Mouse (Mus musculus): ENCODE data around the gene Tub.

Gene Tub

DNA sequence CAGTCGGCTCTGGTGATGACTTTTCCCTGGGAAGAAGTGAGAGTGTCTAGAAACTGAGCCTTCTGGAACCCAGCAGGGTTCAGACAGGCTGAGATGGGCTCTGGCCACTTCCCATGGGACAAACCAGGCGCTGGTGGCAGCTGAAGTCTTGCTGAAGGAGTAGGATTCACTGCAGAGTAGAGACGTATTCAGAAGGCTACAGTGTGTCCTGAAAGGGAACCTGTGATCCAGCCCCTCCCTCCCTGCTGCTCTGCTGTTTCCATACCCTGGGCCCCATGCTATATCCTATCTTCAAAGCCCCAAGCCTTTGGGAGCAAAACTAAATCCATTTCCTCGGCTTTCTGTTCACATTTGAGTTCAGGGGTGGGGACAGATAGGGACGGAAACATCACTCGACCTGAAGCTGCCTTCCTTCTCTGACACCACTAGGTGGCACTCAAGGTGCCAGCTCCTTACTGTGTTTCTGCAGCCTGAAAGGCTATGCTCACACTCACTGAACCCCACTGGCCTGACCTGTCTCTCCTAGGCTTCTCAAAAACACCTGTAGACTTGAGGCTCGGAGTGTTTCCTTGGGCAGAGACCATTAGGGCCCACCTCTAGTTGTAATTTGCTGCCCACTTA is 16.7 kb downstream of the Tub start:
- in situ Hi-C loops (cut with MboI; ENCODE audit: low pct_unique_long_range_greater_than_20kb in 1 of 2, low sequenced_read_pairs in 2 of 2, unreplicated experiment in 1 of 2), result no loop called here

GRCm38 (mm10) chr7:108968201-108968600 is 18.1 kb downstream of the Tub start:
- in situ Hi-C loops (cut with MboI; ENCODE audit: low pct_unique_long_range_greater_than_20kb in 1 of 2, low sequenced_read_pairs in 2 of 2, unreplicated experiment in 1 of 2), result no loop called here

DNA sequence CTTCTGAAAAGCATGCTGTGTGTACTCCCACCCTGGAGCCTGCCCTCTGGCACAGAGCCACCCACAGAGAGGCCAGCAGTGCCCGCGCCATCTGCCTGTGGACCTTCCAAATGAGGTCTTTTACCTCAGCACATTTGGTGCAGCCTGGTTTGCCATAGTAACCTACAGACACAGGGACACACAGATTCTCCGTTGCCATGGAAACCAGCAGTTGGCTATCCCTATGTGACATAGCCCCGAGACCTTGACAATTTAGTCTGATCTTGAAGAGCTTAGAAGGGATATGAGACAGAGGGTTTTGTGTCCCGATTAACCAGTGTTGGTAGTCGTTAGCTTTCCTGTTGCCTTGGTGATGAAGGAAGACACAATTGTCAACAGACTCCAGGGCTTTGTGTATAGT is 22.1 kb downstream of the Tub start:
- in situ Hi-C loops (cut with MboI; ENCODE audit: low pct_unique_long_range_greater_than_20kb in 1 of 2, low sequenced_read_pairs in 2 of 2, unreplicated experiment in 1 of 2), result no loop called here

DNA sequence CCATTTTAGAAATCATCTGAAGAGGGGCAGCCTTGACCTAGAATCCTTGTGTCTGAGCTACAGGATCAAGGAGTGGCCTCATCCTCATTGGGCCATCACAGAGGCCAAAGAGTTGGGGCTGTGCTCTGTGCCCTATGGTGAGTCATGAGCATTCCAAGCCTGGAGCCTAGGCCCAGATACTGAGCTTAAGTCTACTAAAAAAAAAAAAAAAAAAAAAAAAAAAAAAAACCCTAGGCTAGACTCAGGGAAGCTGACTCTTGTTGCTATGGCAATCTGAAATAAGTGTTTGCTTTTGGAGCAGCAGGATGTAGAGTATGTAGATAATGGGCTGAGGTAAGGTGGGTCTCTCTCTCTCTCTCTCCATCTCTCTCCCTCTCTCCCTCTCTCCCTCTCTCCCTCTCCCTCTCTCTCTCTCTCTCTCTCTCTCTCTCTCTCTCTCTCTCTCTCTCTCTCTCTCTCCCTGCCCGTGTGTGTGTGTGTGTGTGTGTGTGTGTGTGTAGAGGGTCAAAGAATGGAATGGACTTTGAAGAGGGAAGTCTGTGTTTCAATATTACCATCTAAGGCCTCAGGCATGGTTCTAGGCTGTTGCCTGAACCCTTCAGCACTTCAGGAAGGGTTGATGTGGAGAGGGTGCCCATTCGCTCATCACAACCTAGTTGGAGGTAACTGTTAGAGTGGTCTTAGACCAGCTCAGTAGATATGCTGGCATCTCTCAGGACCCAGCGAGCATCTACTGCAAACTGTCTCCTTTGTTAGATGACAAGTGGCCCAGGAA is 36.0 kb downstream of the Tub start:
- in situ Hi-C loops (cut with MboI; ENCODE audit: low pct_unique_long_range_greater_than_20kb in 1 of 2, low sequenced_read_pairs in 2 of 2, unreplicated experiment in 1 of 2), result no loop called here

DNA sequence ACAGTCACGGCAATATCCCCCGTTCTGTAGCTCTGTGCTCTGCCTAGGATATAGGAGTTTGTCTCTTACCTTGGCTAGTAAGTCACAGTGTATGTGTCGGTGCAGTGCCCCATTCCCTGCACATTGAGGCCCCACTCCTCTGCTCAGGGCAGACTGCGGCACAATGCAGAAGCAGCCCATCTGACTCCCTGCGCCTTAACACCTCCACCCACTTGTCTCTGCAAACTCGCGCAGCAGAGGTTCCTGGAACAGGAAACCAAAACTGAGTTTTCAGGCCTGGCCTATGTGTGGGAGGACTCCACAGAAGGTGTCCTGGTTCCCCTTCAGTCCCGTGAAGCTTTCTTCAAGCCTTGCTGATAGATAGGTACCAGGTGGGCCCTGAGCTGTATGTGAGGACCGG is 41.1 kb downstream of the Tub start:
- in situ Hi-C loops (cut with MboI; ENCODE audit: low pct_unique_long_range_greater_than_20kb in 1 of 2, low sequenced_read_pairs in 2 of 2, unreplicated experiment in 1 of 2), result no loop called here

DNA sequence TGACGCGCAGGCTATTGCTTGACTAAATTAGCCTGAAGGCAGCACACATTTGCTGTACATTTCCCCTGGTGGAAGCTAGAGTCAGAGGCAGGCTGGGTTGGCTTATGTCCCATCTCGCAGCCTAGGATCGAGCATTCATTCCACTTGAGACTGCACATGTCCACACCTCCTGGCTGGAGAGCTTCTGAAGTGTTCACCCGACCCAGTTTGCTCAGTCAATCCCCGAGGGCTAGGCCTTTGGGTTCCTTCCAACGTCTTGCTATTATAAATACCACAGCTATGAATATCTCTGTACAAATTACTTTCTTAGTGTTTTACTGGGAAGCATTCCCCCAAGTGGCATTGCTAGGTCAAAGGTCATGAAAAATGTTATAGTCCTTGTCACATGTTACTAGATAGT is 43.1 kb downstream of the Tub start:
- in situ Hi-C loops (cut with MboI; ENCODE audit: low pct_unique_long_range_greater_than_20kb in 1 of 2, low sequenced_read_pairs in 2 of 2, unreplicated experiment in 1 of 2), result no loop called here

GRCm38 (mm10) chr7:108993881-108994291 is 43.7 kb downstream of the Tub start:
- in situ Hi-C loops (cut with MboI; ENCODE audit: low pct_unique_long_range_greater_than_20kb in 1 of 2, low sequenced_read_pairs in 2 of 2, unreplicated experiment in 1 of 2), result no loop called here

GRCm38 (mm10) chr7:108996156-108996555 is 46.0 kb downstream of the Tub start:
- in situ Hi-C loops (cut with MboI; ENCODE audit: low pct_unique_long_range_greater_than_20kb in 1 of 2, low sequenced_read_pairs in 2 of 2, unreplicated experiment in 1 of 2), result no loop called here

DNA sequence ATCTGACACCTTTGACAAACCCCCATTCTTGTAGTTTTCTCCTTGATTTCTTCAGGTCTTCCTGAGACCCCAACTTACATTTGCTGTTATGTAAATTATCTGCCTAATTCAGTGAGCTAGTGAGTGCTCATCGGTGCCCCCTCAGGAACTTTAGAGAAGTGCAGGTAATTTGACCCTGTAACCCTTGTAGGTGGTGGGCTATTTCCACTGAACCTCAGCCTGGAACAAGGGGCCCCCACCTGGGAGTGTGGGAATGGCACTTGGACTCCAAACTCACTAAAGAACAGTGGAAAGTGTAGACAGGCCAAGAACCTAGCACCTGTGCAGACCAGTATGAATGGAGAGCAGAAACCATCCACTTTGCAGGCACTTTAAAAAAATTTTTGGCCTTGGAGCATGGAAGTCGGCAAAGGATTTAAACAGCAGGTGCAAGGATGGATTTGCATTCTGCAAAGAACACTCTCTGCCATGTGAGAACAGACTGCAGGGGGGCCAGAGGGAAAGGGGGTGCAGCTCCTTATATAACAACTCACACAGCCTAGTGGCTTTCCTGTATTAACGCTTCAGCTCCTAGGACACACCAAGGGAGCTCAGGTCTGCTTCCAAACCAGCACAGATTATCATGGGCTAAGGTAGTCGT is 50.3 kb downstream of the Tub start:
- in situ Hi-C loops (cut with MboI; ENCODE audit: low pct_unique_long_range_greater_than_20kb in 1 of 2, low sequenced_read_pairs in 2 of 2, unreplicated experiment in 1 of 2), result no loop called here

- in situ Hi-C loops (cut with MboI; ENCODE audit: low pct_unique_long_range_greater_than_20kb in 1 of 2, low sequenced_read_pairs in 2 of 2, unreplicated experiment in 1 of 2), result no loop called here
These were observed 51.8 kb downstream of the Tub start for GRCm38 (mm10) chr7:109001971-109002370.

GRCm38 (mm10) chr7:109003653-109004052 is 53.5 kb downstream of the Tub start:
- in situ Hi-C loops (cut with MboI; ENCODE audit: low pct_unique_long_range_greater_than_20kb in 1 of 2, low sequenced_read_pairs in 2 of 2, unreplicated experiment in 1 of 2), result no loop called here

GRCm38 (mm10) chr7:109009260-109009659 is 59.1 kb downstream of the Tub start:
- in situ Hi-C loops (cut with MboI; ENCODE audit: low pct_unique_long_range_greater_than_20kb in 1 of 2, low sequenced_read_pairs in 2 of 2, unreplicated experiment in 1 of 2), result no loop called here

DNA sequence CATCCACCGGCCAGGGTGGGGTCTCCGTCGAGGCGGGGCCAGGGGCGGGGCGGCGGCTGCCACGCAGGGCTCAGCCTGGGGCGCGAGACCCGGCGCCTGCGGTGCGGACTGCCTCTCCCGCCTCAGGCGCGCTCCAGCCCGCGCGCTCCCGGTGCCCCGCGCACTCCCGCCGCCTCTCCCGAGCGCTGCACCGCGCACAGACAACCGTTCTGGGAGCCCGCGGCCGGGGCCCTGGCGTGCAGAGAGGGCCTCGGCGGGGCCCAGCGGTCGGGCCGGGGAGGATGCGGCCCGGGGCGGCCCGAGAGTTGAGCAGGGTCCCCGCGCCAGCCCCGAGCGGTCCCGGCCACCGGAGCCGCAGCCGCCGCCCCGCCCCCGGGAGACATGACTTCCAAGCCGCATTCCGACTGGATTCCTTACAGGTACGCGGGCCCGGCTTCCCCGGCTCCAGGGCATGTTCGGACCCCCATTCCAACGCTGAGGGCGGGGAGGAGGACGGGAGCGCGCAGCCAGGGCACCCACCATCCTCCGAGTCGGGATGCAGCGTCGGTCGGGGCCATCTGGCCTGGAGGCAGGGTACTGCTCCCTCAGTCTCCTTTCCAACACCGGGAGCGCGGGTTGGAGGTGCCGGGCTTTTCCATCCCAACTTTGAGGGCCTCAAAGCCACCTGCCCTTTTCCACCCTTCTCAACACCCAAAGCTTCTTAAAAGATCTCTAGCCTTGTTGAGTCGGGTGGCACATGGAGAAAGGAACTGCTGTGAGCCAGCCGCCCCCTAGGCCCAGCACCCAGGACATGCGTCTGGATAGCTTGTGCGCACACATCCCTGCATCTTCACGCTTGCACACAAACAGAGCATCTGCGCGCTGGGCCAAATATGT is 60.8 kb downstream of the Tub start:
- in situ Hi-C loops (cut with MboI; ENCODE audit: low pct_unique_long_range_greater_than_20kb in 1 of 2, low sequenced_read_pairs in 2 of 2, unreplicated experiment in 1 of 2), result no loop called here

- in situ Hi-C loops (cut with MboI; ENCODE audit: low pct_unique_long_range_greater_than_20kb in 1 of 2, low sequenced_read_pairs in 2 of 2, unreplicated experiment in 1 of 2), result no loop called here
These were observed 61.5 kb downstream of the Tub start for GRCm38 (mm10) chr7:109011596-109012180.

- in situ Hi-C loops (cut with MboI; ENCODE audit: low pct_unique_long_range_greater_than_20kb in 1 of 2, low sequenced_read_pairs in 2 of 2, unreplicated experiment in 1 of 2), result no loop called here
These were observed 62.4 kb downstream of the Tub start for GRCm38 (mm10) chr7:109012575-109012974.

GRCm38 (mm10) chr7:109012998-109013625 is 63.0 kb downstream of the Tub start:
- in situ Hi-C loops (cut with MboI; ENCODE audit: low pct_unique_long_range_greater_than_20kb in 1 of 2, low sequenced_read_pairs in 2 of 2, unreplicated experiment in 1 of 2), result no loop called here

DNA sequence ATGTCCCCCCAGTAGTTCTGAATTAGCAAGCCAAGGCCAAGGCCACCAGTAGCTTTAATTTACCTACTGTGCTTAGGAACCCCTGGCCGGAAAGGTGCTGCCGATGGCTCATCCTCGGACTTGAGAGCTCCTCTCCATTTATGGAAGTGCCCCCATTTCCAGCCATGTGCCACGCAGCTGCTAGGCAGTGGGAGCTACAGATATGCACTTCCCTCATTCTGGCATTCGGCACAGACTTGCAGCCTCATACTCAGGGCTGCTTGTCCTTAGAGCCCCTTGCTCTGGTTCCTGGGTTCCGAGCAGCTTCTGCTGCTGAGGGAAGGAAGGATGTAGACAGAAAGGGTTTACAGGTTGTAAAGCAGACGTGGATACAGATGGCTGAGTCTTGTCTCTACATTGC is 64.7 kb downstream of the Tub start:
- in situ Hi-C loops (cut with MboI; ENCODE audit: low pct_unique_long_range_greater_than_20kb in 1 of 2, low sequenced_read_pairs in 2 of 2, unreplicated experiment in 1 of 2), result no loop called here

GRCm38 (mm10) chr7:109016378-109016923 is 66.3 kb downstream of the Tub start:
- in situ Hi-C loops (cut with MboI; ENCODE audit: low pct_unique_long_range_greater_than_20kb in 1 of 2, low sequenced_read_pairs in 2 of 2, unreplicated experiment in 1 of 2), result no loop called here

Data from mouse embryonic stem cell (cell line).